10 mouse cellular contexts compared by ENCODE assay signal in genomic region chr12:100439145-100439755, GRCm38 (mm10).
DNase-seq lines count a peak whose midpoint lies in the region; ATAC-seq and TF ChIP-seq lines count a peak whose summit lies in the region.
"Had no signal": no experiment of that assay in that cellular context is flagged by ENCODE, and none has a peak within 500 bp of the region (broad histone marks: within the 10 kb centered on the region; RNA-seq: fewer than 3 reads in every experiment).

No protein-coding gene starts in this region.

- no peak overlapping the region for H3K4me2 ChIP-seq in embryonic facial prominence, embryonic 15.5 days (replicated peaks)
- no peak overlapping the region for H3K4me2 ChIP-seq in liver, postnatal 0 days (ENCODE audit: low read depth, low read length)
- no peak overlapping the region for H3K4me2 ChIP-seq in midbrain, postnatal 0 days (ENCODE audit: low read depth, low read length, poor library complexity, severe bottlenecking)
- H3K4me2 ChIP-seq: lung, embryonic 15.5 days had no signal

- ATAC-seq in embryonic facial prominence, embryonic 15.5 days (ENCODE audit: insufficient number of reproducible peaks, low FRiP score, low TSS enrichment, low read depth) = no peak
- ATAC-seq in liver, postnatal 0 days = peak; percentile 54
- ATAC-seq in midbrain, postnatal 0 days (ENCODE audit: low FRiP score) = no peak
- ATAC-seq: forebrain, postnatal 0 days had no signal

- TF ChIP-seq CTCF in liver, adult 2 months (IDR thresholded peaks at IDR 0.05; ENCODE audit: low read depth, low read length) = no peak
- TF ChIP-seq CTCF in kidney, adult 2 months (conservative IDR thresholded peaks at IDR 0.05; ENCODE audit: insufficient read depth, insufficient read length, low read depth, low read length) = no peak
- no peak for TF ChIP-seq CTCF in liver, postnatal 0 days (IDR thresholded peaks at IDR 0.05; ENCODE audit: low read depth)
- TF ChIP-seq CTCF in midbrain, postnatal 0 days (IDR thresholded peaks at IDR 0.05) = no peak

- no peak for DNase-seq in liver, adult 2 months (ENCODE audit: extremely low read depth, low read depth, low spot score)
- DNase-seq in liver = no peak
- DNase-seq in kidney, adult 2 months = peak; percentile 43
- no peak for DNase-seq in liver, postnatal 0 days
- no peak for DNase-seq in MN1 (ENCODE audit: low spot score)
- DNase-seq in midbrain, postnatal 0 days (ENCODE audit: low spot score) = no peak
- DNase-seq: forebrain, postnatal 0 days; thymus, postnatal 36 days had no signal

- no peaks in the 10 kb centered on the region for H3K9me3 ChIP-seq in embryonic facial prominence, embryonic 15.5 days (replicated peaks)
- no peaks in the 10 kb centered on the region for H3K9me3 ChIP-seq in liver, postnatal 0 days (ENCODE audit: low read length)
- H3K9me3 ChIP-seq in midbrain, postnatal 0 days (ENCODE audit: low read length) = no peaks in the 10 kb centered on the region
- H3K9me3 ChIP-seq: lung, embryonic 15.5 days had no signal

- H3K36me3 ChIP-seq in liver, adult 2 months (ENCODE audit: control insufficient read depth, insufficient read depth, low read length) = peaks cover 9% of the 10 kb centered on the region; the same call in 1 of the 2 replicates
- peaks cover 7% of the 10 kb centered on the region for H3K36me3 ChIP-seq in embryonic facial prominence, embryonic 15.5 days
- no peaks in the 10 kb centered on the region for H3K36me3 ChIP-seq in kidney, adult 2 months (ENCODE audit: control insufficient read depth, insufficient read depth, low read length)
- H3K36me3 ChIP-seq in liver, postnatal 0 days (replicated peaks; ENCODE audit: insufficient read depth, low read length) = 0 out of 2 replicates have a peak, but pooled peaks cover 2% of the 10 kb centered on the region
- no peaks in the 10 kb centered on the region for H3K36me3 ChIP-seq in midbrain, postnatal 0 days (ENCODE audit: insufficient read depth, low read length)

- H3K79me2 ChIP-seq in liver, adult 2 months (ENCODE audit: control insufficient read depth, insufficient read depth, low read length) = no peaks in the 10 kb centered on the region; the same call in 1 of the 2 replicates

- H3K4me3 ChIP-seq in liver, adult 2 months (ENCODE audit: insufficient read depth, low read depth, low read length) = no peak overlapping the region
- H3K4me3 ChIP-seq in embryonic facial prominence, embryonic 15.5 days (replicated peaks) = no peak overlapping the region
- H3K4me3 ChIP-seq in kidney, adult 2 months (ENCODE audit: insufficient read depth, low read depth, low read length) = no peak overlapping the region
- H3K4me3 ChIP-seq in liver, postnatal 0 days (ENCODE audit: low read depth, low read length) = no peak overlapping the region
- no peak overlapping the region for H3K4me3 ChIP-seq in midbrain, postnatal 0 days (ENCODE audit: low read depth, low read length)
- H3K4me3 ChIP-seq: lung, embryonic 15.5 days had no signal

- no peak for TF ChIP-seq POLR2A in liver, adult 2 months (IDR thresholded peaks at IDR 0.05; ENCODE audit: extremely low read depth, insufficient read depth, low read length)
- no peak for TF ChIP-seq POLR2A in kidney, adult 2 months (IDR thresholded peaks at IDR 0.05; ENCODE audit: low read depth, low read length)

- H3K9ac ChIP-seq in liver, adult 2 months (ENCODE audit: low read depth, low read length) = no peak overlapping the region
- no peak overlapping the region for H3K9ac ChIP-seq in embryonic facial prominence, embryonic 15.5 days
- no peak overlapping the region for H3K9ac ChIP-seq in liver, postnatal 0 days (replicated peaks)
- no peak overlapping the region for H3K9ac ChIP-seq in midbrain, postnatal 0 days (replicated peaks; ENCODE audit: low read length, poor library complexity, severe bottlenecking)
- H3K9ac ChIP-seq: forebrain, postnatal 0 days; lung, embryonic 15.5 days had no signal

- H3K4me1 ChIP-seq in liver, adult 2 months (ENCODE audit: control insufficient read depth, insufficient read depth, low read length) = 0 out of 2 replicates have a peak, but pooled peaks cover 2% of the 10 kb centered on the region
- H3K4me1 ChIP-seq in embryonic facial prominence, embryonic 15.5 days = no peaks in the 10 kb centered on the region
- H3K4me1 ChIP-seq in kidney, adult 2 months (ENCODE audit: control insufficient read depth, insufficient read depth, low read length) = no peaks in the 10 kb centered on the region
- H3K4me1 ChIP-seq in liver, postnatal 0 days (ENCODE audit: insufficient read depth) = no peaks in the 10 kb centered on the region
- no peaks in the 10 kb centered on the region; the same call in 1 of the 2 replicates for H3K4me1 ChIP-seq in midbrain, postnatal 0 days (ENCODE audit: insufficient read depth, low read length)

- no peaks in the 10 kb centered on the region for H3K27me3 ChIP-seq in liver, adult 2 months (ENCODE audit: control insufficient read depth, insufficient read depth, low read length)
- no peaks in the 10 kb centered on the region for H3K27me3 ChIP-seq in embryonic facial prominence, embryonic 15.5 days
- no peaks in the 10 kb centered on the region for H3K27me3 ChIP-seq in kidney, adult 2 months (replicated peaks; ENCODE audit: control insufficient read depth, insufficient read depth, low read length)
- H3K27me3 ChIP-seq in liver, postnatal 0 days (ENCODE audit: insufficient read depth, low read length) = no peaks in the 10 kb centered on the region
- H3K27me3 ChIP-seq in midbrain, postnatal 0 days (ENCODE audit: insufficient read depth, low read length) = no peaks in the 10 kb centered on the region
- H3K27me3 ChIP-seq: lung, embryonic 15.5 days had no signal

- 71% methylated on average over 4 of the region's 4 CpGs for WGBS in liver, adult 2 months
- WGBS in embryonic facial prominence, embryonic 15.5 days = 63% methylated on average over 4 of the region's 4 CpGs
- 49% methylated on average over 4 of the region's 4 CpGs for WGBS in kidney, adult 2 months
- WGBS in liver, postnatal 0 days (ENCODE audit: insufficient replicate concordance) = 59% methylated on average over 4 of the region's 4 CpGs
- 78% methylated on average over 4 of the region's 4 CpGs for WGBS in midbrain, postnatal 0 days

- TF ChIP-seq EP300 in liver, postnatal 0 days (IDR thresholded peaks at IDR 0.05; ENCODE audit: low read depth) = no peak; the same call in 1 of the 2 replicates

- H3K27ac ChIP-seq in liver, adult 2 months (replicated peaks; ENCODE audit: insufficient read depth, low read depth, low read length) = peak overlapping the region; percentile 13; the same call in 1 of the 2 replicates
- 0 out of 2 replicates have a peak overlapping the region, but pooled peaks have one; percentile 44 for H3K27ac ChIP-seq in embryonic facial prominence, embryonic 15.5 days (replicated peaks)
- H3K27ac ChIP-seq in kidney, adult 2 months (ENCODE audit: insufficient read depth, low read depth, low read length) = no peak overlapping the region
- peak overlapping the region; percentile 22 for H3K27ac ChIP-seq in liver, postnatal 0 days (ENCODE audit: low read depth)
- no peak overlapping the region for H3K27ac ChIP-seq in midbrain, postnatal 0 days (ENCODE audit: low read depth, low read length)
- H3K27ac ChIP-seq: lung, embryonic 15.5 days had no signal

Comparison
In these comparisons a context has a peak if more than half of its experiments do, and no peak if none do; other contexts are left out.
1. H3K27ac ChIP-seq: peak in liver, adult 2 months (single experiment), embryonic facial prominence, embryonic 15.5 days (single experiment) and liver, postnatal 0 days (single experiment); none in kidney, adult 2 months (single experiment) and midbrain, postnatal 0 days (single experiment).